Mouse (Mus musculus) layer of hippocampus, postnatal 36 days (tissue): Measurements from ENCODE around the gene Ptchd1. TPM values are rescaled to one million over a fixed set of nuclear protein-coding genes. Genes with fewer than 3 reads are reported as not detected.
A peak's percentile ranks its signal among the peaks of the same experiment; 100 is the strongest.

Experiments used
- DNase-seq, 2 experiments: peaks; one replicate each; pipeline ENCODE4 v3.0.0; 2022
- total RNA-seq, 2 experiments: library from RNA; stranded (reverse); gene quantifications; 2 replicates each; pipeline ENCODE4 v1.2.3; 2021

Ptchd1 gene
- total RNA-seq, result 1 to 10 TPM; 6.3 to 6.5 TPM

- DNase-seq, result peak in 1 of 2 experiments; percentile 1
Measured at GRCm38 (mm10) chrX:155623701-155624281, at the start of gene Ptchd1. Ptchd1 (minus strand) TSS chrX:155623814.

GRCm38 (mm10) chrX:155657971-155658370 is 34.4 kb upstream of the Ptchd1 start:
- DNase-seq, result peak; percentile 1

DNA sequence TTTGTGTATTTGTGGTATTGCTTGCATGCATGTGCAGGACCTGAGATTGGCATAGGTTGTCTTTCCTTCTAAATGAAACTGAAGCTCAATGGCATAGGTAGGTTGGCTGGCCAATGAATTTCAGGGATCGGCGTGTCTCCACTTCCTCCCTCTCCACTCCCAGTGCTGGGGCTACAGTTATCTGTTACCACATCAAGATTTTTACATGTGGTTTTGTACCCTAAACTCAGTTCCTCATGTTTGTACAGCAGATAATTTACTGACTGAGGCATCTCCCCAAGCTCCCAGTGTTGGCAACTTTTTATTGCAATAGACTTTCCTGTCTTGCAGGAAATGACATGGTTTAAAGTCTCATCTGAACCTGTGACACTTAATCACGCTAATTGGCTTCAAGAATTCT is 22.4 kb upstream of the Ptchd1 start:
- DNase-seq, result no peak

DNA sequence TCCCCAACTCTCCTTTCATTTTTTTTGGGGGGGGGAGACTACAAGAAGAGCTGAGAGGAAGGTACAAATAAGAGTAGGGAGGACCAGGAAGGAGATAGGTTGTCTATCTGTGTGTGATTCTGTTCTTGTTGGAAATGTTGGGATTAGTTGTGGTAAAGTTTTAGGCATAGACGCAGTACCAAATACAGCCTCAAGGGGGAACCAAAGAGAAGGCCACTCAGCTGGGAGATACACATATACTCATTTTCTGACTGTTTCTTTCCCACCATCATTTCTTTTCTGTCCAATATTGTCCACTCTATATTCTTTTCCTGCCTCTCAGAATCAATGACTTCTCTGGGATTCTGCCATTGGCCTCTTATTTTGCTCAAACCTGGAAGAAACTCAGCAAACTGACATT is 20.4 kb upstream of the Ptchd1 start:
- peak in 1 of 2 experiments; percentile 5 for DNase-seq

- no peak for DNase-seq
Measured at GRCm38 (mm10) chrX:155625671-155626196, 2.1 kb upstream of the Ptchd1 start.

DNA sequence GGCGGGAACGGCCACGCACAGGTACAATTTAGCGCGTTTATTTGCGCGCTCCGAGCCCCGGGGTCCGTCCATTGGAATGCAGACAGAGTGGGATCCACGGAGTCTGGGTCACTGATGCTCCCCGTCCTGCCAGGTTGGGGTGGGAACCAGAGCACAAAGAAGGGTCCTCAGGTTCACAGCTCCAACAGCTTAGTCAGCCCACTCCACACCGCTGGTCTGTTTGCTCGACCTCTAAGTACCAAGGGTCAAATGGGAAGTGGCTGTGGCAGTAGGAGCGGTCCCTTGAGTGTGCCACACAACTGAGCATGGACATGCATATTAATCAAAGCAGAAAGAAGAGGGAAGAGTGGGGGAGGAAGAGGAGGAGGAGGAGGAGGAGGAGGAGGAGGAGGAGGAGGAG is 1.3 kb upstream of the Ptchd1 start:
- DNase-seq, result no peak

- peak; percentile 4 to 11 for DNase-seq
Measured at GRCm38 (mm10) chrX:155624341-155624841, 777 bp upstream of the Ptchd1 start, which contains the start of gene Gm15155. Gm15155 (plus strand) TSS chrX:155624741.

DNA sequence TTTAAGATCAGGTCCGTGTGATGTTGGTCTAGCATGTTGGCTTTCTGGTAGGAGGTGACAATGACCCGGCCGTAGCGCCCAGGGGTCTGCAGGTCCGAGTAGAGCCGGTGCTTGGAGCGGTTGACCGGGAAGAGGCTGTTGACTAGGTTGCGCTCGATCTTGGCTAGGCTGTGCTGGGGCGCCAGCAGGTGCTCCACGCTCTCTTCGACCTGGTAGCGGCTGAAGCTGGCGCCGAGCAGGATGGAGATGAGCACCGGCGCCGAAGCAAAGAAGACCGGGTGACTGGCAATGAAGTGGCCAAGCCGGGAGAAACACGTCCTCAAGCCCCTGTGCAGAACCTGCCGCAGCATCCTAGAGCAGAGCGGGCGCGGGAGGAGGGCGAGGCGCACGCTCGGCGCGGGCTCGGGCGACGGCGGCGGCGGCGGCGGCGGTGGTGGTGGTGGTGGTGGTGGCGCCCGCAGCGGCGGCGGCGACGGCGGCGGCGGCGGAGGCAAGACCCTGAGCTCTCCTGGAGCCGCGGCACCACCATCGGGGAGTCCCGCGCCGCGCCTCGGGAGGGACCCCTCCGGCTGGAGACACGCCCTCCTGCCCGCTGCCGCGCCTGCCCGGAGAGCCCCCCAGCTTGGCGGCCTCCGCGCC is 534 bp downstream of the Ptchd1 start:
- peak; percentile 13 to 17 for DNase-seq

- DNase-seq, result peak; percentile 2 to 5
Measured at GRCm38 (mm10) chrX:155622527-155622926, 1.1 kb downstream of the Ptchd1 start.

DNA sequence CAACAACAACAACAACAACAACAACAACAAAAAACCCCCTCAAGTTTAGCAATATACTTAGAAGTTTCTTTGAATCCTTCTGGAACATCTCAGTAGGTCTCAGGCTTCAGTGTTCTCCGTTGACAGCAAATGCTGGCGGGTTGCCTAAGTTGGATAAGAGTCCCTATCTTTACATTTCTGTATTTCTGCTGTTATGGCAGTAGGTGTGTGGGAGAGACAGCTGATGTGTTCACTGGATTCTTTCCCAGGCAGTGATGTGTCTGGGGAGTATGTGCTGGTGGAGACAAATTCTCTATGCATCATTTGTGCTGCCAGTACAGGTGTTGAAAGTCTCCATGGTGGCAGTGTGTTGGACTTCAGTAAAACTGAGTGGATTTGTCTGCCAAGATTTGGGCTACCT is 22.4 kb downstream of the Ptchd1 start:
- DNase-seq, result no peak

GRCm38 (mm10) chrX:155596390-155596789 is 27.2 kb downstream of the Ptchd1 start:
- DNase-seq, result no peak

DNA sequence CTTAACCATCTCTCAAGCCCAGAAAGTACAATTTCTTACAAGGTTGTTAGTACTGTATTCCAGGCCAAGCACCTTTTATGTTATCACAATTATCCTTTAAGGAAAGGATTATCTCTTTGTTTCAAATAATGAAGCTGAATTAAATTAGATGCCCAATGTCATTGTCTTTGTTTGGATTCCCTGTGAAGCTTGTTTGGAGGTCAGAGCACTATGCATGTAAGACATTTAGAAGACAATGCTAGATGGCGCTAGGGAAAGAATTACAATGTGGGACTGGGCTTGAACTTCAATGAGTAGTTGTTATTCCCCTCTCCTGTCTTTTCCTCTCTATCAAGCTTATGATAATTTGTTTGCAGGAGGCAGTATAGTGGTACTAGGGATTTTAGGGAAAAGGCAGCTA is 28.9 kb downstream of the Ptchd1 start:
- DNase-seq, result no peak

DNA sequence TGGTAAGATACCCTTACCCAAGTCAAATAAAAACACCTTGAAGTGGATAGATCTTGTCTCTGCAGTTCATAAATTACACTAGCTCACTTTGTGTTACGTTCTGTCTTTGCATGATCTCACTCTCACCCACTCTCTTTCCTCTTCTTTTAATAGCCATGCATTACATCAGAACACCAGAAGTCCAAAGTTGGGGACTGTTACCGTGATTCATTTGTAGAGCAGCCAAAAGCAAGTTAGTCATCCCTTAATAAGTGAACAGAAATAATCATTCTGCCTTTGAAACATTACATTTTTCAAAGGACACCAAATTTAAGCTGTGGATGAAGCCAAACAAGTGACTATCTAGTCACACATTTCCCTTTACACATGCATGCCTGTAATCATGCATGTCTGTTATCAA is 31.1 kb downstream of the Ptchd1 start:
- DNase-seq, result no peak

DNA sequence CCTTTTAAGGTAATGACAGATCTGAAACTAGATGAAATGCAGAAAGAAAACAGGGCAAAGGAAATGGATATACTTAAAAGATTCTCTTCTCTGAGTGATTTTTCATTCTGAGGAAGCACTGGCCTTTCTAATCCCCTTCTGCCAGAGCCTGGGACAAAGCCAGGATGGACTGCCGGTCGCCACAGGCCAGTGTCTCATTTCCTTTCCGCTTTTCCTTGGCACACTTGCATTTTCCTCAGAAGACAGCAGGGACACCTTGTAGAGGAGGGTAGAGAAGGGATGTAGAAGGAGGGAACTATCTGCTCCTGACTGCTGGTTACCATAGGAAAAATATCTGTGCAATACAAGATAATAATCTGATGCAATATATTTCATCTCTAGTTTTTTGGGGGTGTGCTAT is 32.1 kb downstream of the Ptchd1 start:
- no peak for DNase-seq

DNA sequence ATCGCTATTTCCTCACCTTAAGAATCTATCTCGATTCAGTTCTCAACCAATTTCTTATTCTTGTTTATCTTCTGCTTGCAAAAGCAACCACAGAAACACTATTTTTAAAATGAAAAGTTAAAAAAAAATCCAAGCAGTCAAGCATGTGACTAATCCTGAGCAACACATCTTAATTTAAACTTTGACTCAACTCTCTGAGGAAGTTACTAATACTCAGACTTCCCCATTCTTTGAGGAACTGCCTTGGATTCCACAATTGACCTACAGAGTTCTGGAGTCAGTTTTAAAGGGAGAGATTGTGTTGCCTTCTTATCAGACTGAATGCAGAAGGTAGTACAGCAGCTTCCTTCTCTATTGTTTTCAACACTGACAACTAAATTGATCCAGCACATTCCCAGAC is 39.0 kb downstream of the Ptchd1 start:
- no peak for DNase-seq

DNA sequence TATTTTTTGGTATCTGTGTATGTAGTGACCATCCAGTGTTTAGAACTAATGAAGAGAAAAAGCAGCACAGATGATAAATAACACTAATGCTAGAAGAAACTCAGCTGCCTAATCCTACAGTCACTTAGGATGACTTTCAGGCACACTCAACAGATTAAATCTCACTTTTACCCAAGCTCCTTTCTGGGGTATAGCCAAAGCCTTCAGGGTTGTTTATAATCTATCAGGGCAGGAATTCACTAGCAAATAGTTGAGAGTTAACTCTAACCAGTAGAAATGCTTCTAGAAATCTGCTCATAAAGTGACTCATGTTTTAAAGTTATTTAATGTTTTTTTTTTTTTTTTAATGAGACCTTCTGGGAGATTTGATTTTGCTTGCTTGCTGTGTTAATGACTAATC is 43.8 kb downstream of the Ptchd1 start:
- no peak for DNase-seq

DNA sequence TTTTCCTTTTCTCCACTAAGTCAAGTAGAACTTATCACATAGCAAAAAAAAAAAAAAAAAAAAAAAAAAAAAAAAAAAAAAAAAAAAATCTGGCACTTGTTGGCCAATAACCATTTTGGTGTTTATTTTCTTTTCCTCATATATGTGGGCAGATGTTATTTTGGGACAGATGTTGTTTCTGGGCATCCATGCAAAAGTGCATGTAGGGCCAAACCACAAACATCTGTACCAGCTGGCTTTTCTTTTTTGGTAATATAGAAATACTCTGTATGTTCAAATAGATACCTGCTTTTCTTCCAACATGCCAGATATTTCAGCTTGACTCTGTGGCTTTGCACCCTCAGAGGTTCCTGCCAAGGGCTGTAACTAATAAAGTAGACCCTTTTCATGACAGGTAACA is 51.2 kb downstream of the Ptchd1 start:
- no peak for DNase-seq

GRCm38 (mm10) chrX:155543780-155544179 is 79.8 kb downstream of the Ptchd1 start:
- no peak for DNase-seq

Other genes with a start within 250 kb of the Ptchd1 start
- gene Gm15155, start 927 bp upstream of the Ptchd1 start, total RNA-seq, result not detected